Mouse (Mus musculus) cerebellum, adult 8-10 months (tissue): ENCODE measurements around the gene Myct1.
A peak's percentile ranks its signal among the peaks of the same experiment; 100 is the strongest.

Source experiments
- DNase-seq: peaks from one replicate; pipeline ENCODE4 v3.0.0; 2022

Gene Myct1

GRCm38 (mm10) chr10:5593464-5593863 is at the start of gene Myct1:
Gene Myct1, plus strand, starts transcription at chr10:5593775.
- no peak for DNase-seq

GRCm38 (mm10) chr10:5546428-5546827 is 47.1 kb upstream of the Myct1 start:
- no peak for DNase-seq

GRCm38 (mm10) chr10:5547769-5548168 is 45.8 kb upstream of the Myct1 start:
- DNase-seq: peak; percentile 42

- peak; percentile 50 for DNase-seq
Measured at GRCm38 (mm10) chr10:5548651-5549050, 44.9 kb upstream of the Myct1 start.

GRCm38 (mm10) chr10:5549871-5550167 is 43.8 kb upstream of the Myct1 start:
- DNase-seq: no peak

- peak; percentile 79 for DNase-seq
Measured at GRCm38 (mm10) chr10:5550168-5551021, 43.2 kb upstream of the Myct1 start.

- no peak for DNase-seq
Measured at GRCm38 (mm10) chr10:5551382-5551781, 42.2 kb upstream of the Myct1 start, which contains the start of gene Syne1. Gene Syne1, minus strand, starts transcription at chr10:5551482.

GRCm38 (mm10) chr10:5554941-5555340 is 38.6 kb upstream of the Myct1 start:
- DNase-seq: peak; percentile 58

- DNase-seq: no peak
Measured at GRCm38 (mm10) chr10:5558808-5559207, 34.8 kb upstream of the Myct1 start.

- DNase-seq: no peak
Measured at GRCm38 (mm10) chr10:5560526-5560925, 33.0 kb upstream of the Myct1 start.

GRCm38 (mm10) chr10:5561706-5562105 is 31.9 kb upstream of the Myct1 start:
- no peak for DNase-seq

- no peak for DNase-seq
Measured at GRCm38 (mm10) chr10:5568991-5569390, 24.6 kb upstream of the Myct1 start.

GRCm38 (mm10) chr10:5570059-5570458 is 23.5 kb upstream of the Myct1 start:
- DNase-seq: no peak

GRCm38 (mm10) chr10:5571332-5571731 is 22.2 kb upstream of the Myct1 start:
- no peak for DNase-seq

GRCm38 (mm10) chr10:5573328-5573727 is 20.2 kb upstream of the Myct1 start:
- no peak for DNase-seq

- no peak for DNase-seq
Measured at GRCm38 (mm10) chr10:5591061-5591460, 2.5 kb upstream of the Myct1 start.

- no peak for DNase-seq
Measured at GRCm38 (mm10) chr10:5591996-5592395, 1.6 kb upstream of the Myct1 start.

- DNase-seq: no peak
Measured at GRCm38 (mm10) chr10:5594457-5594856, 882 bp downstream of the Myct1 start.

GRCm38 (mm10) chr10:5596559-5596958 is 3.0 kb downstream of the Myct1 start:
- no peak for DNase-seq

GRCm38 (mm10) chr10:5600123-5600522 is 6.5 kb downstream of the Myct1 start:
- peak; percentile 76 for DNase-seq

GRCm38 (mm10) chr10:5603512-5603911 is 9.9 kb downstream of the Myct1 start:
- no peak for DNase-seq

GRCm38 (mm10) chr10:5604371-5604770 is 10.8 kb downstream of the Myct1 start:
- DNase-seq: no peak

GRCm38 (mm10) chr10:5608874-5609273 is 15.3 kb downstream of the Myct1 start:
- DNase-seq: no peak

GRCm38 (mm10) chr10:5615186-5616040 is 21.8 kb downstream of the Myct1 start:
- no peak for DNase-seq
